Mouse (Mus musculus): Measurements from ENCODE around the gene Hnrnpc.

DNA sequence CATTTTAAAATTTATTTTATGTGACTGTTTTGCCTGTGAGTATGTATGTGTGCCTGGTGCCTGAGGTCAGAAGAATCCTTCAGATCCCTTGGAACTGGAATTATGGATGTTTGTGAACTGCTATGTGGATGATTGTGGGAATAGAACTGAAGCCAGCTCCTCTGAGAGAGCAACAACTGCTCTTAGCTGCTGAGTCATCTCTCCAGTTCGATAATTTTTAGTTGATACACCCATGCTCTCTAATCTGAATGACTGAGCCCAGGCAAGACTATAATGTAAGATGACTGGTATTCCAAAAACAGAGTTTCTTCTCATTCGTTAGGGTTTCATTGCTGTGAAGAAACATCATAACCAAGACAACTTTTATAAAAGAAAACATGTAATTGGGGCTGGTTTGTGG is 79.7 kb downstream of the Hnrnpc start:
- TF ChIP-seq EP300 (IDR thresholded peaks at IDR 0.05; ENCODE audit: low read depth) (peak; percentile 50; the same call in 1 of the 2 replicates), CTCF (IDR thresholded peaks at IDR 0.05; ENCODE audit: low read depth) (no peak)

Data from liver, postnatal 0 days (tissue).